Mouse (Mus musculus) fibroblast of lung, adult 2 months (primary cell): ENCODE results near the gene Arhgap21.

ENCODE experiments used
- DNase-seq: peaks from one replicate; pipeline ENCODE4 v3.0.0-alpha.2; 2011; ENCODE audit warnings: low read depth

Gene Arhgap21

DNA sequence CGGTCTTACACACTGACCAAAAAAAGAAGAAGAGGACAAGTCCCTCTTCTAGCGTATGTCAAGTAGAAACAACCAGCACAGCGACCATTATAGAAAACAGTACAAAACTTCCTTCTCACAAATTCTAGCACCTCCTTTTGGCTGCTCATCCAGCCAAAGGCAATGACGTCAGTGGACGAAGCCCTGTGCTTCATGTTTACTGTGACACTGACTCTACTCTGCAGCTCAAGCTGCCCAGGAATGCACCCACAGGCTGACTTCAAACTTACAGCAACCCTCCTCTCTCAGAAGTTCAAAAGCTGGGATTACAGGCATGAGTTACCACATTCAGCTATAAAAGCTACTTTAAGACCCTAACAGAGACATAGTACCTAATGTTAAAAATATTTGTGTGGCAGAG lies 72.2 kb downstream of the Arhgap21 start:
- no peak for DNase-seq

DNA sequence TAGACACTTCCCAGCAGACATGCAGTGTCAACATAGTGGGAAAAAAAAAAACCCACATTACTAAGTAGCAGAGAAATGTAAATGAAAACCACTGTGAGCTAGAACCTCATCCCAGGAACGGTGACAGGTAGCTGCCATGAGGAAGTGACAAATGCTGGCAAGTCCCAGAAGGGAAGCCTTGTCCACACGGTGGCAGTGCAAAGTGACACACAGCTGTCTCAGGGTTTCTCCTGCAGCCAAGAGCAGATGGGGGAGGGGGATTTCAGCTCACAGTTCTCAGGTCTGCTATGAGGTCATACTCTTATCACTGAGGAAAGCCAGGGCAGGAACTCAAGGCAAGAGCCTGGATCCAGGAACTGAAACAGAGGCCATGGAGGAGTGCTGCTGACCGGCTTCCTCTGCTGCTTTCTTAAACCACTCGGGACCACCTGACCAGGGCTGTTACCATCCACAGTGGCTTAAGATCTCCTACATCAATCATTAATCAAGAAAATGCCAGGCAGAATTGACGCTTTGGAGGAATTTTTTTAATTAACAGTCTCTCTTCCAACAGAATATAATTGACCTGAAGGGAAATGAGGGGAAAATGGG lies 74.5 kb downstream of the Arhgap21 start:
- DNase-seq = no peak

DNA sequence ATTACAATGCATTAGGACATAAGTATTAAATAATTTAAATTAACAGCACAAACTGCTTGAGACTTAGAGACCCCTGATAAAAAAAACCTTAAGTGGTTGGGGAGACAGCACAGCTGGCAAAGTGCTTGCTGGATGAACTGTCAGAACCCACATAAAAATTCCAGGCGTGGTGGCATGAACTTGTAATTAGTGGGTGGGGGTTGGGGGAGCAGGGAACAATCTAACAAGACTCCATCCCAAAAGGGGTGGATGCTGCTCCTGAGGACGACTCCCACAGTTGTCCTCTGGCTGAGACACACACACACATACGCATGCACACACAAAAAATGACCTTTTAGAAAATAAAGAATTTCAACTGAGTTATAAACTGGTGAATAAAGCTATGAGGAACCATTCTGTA lies 79.9 kb downstream of the Arhgap21 start:
- no peak for DNase-seq

DNA sequence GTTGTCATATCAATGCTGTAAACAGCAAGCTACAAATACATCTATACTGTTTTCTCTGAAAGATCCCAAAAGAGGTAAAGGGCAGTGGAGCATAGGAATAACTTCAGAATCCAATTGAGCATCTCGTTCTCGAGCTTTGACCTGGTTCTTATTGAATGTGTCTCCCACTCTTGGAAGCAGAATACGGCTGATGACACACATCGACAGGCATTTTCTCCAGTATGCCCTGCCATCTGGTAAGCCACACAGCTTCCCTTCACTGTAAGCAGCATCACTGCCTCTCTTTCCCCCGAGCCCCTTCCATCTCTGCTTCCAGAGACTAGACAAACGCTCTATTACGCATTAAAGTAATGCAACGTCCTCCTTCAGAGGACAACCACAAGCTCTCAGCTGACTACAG lies 85.4 kb downstream of the Arhgap21 start:
- no peak for DNase-seq

DNA sequence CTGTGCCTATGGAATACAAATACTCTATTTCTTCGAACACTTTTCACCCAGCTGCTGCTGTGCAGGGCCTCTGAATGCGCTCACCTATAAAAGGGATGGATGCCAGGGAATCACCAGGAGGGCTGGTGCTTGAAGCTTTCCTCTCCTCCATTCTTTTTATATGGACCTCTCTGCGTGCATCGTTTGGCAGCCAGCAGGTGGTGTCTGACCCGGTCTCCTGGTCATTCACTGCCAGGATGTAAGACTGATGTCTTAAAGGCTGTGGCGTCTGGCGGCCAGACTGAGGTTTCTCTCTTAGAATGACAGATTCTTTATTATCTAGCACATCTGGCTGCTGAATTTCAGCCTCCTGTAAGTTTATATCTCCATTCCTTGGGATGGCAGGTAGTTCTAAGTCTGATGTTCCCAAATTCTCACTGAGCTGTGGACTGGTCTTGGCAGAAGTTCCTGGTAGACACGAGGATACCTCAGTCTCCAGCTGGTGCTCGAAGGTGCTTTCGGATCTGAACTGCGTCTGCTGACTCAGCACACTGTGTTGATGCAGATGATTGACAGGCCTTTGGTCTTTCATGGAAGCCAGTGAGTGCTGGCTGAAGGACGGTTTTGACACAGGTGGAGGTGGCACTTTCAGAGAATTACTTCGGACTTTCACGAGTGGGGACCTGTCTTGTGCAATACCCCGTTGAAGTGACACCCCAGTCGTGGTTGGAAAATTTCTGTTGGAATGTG lies 88.6 kb downstream of the Arhgap21 start:
- no peak for DNase-seq

DNA sequence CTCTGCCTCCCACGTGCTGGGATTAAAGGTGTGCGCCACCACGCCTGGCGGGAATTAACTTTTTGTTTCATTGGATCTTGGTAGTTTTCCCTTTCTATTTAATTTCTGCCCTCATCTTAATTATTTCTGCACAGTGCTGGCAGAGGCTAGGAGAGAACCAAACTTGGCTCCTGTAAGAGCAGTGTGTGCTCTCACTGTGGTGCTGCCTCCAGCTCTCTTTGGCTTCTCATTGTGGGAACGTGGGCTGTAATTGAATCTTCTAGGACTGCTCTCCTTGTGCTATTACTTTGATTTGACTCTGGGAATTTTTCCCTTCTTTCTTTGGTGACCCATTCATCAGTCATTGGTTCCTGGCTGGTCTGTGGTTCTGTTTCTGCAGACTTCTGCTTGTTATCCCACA lies 94.1 kb downstream of the Arhgap21 start:
- DNase-seq = no peak

DNA sequence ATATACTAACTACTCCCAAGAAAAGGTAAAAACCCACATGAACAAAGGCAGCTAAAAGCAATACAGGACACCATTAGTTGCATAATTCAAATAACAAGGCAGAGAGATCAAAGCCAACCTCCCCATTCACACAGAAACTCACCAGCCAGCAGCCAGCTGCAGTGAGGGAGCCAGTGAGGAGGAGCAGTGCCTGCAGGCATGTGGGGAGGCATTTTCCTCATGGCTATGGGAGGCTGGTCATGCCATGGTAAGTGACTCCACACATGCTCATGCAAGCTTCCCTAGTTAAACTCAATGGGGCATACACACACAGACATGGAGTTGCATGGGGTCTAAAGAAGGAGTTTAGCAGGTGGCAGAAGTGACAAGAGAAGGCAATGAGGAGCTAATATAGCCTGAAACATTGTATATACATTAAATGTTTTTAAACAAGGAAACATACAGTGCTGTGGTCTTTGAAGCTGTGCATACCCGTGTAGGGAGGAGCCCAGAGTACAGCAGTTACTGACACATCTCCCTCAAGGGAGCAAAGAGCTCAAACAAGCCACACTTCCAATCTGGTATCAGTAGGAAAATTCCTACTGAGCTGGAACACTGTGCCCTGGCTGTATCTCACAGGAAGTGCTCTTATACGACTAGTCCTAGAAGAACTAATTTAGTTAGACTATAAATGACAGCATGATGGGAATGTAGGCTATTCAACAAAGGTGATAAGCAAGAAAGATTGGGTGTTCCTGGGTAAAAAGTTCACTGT lies 99.3 kb downstream of the Arhgap21 start:
- no peak for DNase-seq

DNA sequence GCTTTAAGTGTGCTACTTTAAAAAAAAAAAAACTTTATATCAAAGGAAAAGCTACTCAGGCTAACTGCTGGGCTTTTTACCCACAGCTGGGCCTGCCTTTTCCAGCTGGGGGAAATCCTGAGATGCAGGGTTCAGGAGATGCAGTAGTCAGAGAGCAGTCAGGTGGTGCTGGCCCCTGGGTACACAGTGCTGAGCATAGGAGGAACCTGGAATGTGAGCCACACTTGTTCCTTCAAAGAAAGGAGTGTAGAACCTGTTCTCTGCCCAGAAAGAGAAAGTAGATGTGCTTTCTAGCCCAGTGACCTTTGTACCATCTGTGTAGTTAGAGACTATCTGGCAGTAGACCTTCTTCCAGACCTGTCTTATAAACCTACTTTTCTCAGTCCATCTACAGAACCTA lies 100.6 kb downstream of the Arhgap21 start:
- no peak for DNase-seq

DNA sequence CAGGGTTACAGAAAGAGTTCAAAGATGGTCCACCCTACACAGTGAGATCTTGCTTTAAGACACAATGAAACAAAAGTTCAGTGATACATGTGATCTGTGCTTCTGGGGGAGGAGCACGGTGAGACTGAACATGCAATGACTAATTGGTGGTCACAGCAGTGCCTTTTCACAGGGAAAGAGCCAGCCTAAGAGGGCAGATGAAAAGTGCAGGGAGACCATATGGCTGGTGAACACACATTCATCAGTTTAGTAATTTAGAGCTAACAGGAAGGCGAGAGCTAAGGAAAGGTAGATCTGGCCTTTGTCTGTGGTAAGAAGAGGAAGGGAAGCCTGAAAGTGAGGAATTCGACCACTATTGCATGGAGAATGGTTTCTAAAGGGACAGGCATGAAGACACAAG lies 102.9 kb downstream of the Arhgap21 start:
- DNase-seq = no peak

DNA sequence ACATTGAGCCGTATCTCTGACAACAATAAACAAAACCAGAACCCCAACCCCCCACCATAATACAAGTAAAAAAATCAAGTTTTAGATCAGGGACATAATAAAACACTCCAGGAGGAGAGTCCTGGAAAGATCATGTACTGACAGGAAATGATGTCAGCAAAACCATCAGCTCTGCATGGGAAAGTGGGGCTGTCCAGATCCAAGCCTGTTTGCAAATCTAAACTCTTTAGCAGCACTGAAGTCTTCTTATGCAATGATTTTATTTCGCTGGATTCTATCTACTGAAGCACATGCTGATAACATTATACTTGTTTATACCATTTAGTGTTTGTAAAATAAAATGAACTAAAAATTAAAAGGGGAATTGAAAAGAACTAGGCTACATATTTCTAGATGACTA lies 104.1 kb downstream of the Arhgap21 start:
- DNase-seq = no peak

DNA sequence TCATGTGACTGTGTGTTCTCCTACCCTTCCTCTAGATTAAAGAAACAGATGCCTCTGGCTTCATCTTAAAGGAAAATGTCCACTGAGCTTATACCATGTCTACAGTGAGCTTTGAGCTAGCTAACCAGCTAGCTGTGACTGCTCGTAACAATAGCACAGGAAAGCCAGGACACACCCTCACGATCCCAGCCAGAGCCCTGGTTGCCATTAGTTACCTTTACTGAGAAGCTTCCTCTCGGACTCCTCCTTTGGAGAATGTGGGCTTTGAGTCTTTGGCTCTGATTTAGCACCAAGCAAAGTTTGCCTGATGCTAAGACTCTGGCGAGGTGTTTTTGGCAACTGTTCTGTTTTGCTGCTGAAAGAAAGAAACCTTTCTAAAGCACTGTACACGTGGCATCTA lies 107.9 kb downstream of the Arhgap21 start:
- no peak for DNase-seq

DNA sequence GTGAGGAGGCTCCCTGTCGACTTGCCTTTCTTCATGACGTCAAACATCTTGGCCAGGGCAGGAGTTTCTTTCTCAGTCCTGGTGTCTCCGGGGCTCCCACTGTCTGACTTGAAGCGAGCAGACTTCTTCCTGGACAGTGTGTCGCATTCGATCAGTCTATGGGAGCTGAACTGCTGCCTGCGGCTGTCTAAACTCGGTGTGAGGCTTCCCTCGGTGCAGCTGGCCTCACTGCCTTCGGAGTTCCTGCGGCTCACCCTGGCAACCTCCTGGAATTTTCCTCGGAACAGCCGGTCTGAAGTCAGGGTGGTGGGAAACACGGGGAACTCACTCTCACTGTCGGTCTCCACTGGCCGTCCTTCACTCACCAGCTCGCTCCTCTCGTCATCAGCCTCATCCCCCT lies 119.3 kb downstream of the Arhgap21 start:
- no peak for DNase-seq

DNA sequence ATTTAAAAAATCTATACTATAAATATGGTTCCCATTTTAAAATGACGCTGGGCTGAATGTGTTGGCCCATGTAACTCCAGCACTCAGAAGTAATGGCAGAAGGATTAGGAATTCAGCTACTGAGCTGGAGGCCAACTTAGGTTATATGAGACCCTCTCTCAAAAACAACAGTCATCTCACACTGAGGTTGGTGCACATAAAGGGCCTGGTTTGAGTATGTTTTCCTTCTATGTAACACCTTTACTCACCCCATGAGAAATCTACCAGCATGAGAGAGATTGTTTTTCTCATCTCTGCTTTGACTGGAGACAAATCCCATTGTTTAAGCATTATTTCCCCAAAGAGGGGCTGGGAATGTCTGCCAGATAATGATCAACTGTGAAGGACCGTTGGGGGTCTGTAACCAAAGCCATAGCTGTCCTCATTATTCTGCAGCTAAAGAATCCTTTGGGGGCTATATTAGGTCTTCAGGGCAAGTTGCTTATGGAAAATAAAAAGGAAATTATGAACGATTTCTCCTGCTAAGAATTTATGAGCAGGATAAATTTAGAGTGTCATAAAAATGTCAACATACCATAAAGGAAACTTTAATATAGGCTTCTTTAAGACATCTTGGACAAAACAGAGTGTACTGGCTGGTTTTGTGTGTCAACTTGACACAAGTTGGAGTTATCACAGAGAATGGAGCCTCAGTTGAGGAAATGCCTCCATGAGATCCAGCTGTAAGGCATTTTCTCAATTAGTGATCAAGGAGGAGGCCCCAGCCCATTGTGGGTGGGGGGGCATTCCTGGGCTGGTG lies 136.9 kb downstream of the Arhgap21 start:
- DNase-seq = no peak

DNA sequence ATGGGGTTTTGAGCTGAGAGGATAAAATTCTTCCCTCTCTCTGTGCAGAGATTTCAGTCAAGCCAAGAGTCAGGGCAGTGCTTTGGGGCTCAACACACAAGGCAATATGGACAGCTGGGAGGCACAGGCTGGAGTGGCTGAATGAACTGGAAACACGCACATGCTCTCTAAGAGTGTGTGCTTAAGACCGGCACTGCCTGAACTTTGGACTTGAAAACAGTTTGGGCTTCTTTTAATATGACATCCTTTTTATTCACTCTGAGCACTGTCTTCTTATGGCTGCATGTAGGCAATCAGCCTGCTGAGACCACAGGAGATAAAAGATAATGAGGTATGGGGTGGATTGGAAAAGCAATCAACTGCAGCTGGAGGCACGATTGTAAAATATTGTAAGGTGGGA lies 137.8 kb downstream of the Arhgap21 start:
- no peak for DNase-seq

DNA sequence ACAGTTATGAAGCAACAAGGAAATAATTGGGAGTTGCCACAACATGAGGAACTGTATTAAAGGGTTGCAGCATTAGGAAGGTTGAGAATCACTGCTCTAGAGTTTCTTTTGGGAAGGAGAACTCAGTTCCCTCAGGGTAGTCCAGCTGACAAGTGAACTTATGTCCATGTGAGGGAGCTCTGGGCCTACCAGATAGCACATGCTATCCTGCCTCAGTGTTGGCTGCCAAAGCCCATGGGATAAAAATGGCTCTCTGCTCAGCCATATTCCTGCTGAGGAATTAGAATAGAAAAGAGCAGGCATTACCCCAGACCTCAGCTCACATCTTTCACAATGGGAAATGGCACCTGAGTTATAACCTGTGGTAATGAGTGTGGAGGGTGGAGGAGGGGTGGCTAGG lies 142.4 kb downstream of the Arhgap21 start:
- no peak for DNase-seq

DNA sequence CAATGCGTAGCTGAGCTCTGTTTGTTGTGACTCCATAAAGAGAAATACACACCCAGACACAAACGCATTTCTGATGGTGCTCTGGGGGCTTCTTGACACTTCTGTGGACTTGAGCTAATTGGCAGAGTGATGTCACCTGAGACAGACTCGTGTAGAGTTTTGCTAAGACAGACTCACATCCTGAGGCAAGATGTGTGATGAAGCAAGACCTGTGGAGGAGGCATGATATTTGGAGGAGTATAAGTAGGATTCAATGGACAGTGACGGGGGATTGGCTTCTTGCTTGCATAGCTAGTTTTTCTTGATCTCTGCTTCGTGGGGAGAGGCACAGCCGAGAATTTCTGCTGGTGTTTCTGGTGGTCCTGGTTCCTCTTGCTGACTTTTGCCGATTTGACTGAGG lies 150.5 kb downstream of the Arhgap21 start:
- DNase-seq = no peak

DNA sequence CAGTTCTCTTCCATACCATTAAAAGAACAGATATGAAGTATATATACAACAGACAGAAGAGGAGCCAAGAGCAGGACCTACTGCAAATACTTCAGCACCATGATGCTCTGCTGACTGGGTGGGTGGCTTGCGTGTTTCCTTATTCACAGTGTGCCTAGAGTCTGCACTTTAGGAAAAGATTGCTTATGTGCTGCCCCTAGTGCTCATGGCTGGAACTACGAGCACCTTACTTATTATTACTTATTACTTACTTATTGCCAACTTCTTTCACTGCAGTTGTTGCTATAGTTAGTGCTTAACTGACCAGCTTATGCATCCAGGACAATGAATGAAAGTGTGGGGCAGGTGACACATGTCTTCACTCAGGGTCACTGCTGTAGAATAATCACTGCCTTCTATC lies 154.7 kb downstream of the Arhgap21 start:
- DNase-seq = no peak

DNA sequence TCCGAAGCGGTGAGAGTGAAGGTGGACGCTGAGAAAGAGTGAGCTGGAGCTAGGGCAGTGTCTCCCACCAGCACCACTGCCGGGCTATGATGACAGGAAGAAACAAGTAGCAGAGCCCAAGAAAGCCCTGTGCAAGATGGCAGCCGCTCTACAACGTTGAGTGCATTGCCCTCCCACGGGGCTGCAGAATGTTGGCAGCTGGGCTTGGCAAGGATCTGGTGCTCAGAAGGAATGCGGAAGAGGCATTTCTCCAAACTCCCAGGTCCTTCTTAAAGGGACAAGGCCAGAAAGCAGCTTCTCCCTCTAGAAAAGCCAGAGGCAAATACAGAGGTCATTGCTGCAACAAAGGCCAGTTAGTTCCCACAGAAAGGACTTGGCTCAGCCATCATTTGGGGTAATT lies 157.2 kb downstream of the Arhgap21 start:
- DNase-seq = peak; percentile 13

DNA sequence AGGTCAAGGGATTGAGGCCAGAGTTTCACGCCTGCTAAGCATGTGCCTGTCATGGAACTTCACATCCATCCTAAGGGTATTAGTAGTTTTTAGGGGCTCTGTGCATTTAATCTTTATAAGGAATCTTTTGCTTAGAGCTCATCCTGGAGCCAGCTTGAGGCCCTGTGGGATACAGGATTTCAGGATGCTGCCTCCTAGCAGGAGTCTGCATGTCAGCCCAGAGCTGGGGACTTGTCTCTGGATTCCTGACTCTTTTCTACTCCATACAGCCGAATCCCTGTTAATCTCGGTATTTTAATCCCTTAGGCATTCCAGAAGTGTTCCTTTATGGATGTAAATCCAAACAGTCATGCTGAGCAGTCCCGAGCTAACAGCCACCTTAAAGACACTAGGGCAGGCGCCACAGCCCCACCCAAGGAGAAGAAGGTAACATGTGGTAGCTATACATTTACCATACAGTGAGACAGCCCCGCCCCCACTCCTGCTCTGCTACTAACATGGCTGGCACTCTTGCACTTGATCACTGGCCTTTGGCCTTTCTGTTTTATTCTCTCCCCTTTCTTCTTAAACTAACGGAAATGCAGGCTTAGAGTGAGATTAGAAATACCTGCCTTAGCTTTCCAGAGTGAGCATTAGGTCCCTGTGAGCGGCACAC lies 167.3 kb downstream of the Arhgap21 start:
- no peak for DNase-seq
